Mouse (Mus musculus): Measurements from ENCODE around the gene Wwtr1.

DNA sequence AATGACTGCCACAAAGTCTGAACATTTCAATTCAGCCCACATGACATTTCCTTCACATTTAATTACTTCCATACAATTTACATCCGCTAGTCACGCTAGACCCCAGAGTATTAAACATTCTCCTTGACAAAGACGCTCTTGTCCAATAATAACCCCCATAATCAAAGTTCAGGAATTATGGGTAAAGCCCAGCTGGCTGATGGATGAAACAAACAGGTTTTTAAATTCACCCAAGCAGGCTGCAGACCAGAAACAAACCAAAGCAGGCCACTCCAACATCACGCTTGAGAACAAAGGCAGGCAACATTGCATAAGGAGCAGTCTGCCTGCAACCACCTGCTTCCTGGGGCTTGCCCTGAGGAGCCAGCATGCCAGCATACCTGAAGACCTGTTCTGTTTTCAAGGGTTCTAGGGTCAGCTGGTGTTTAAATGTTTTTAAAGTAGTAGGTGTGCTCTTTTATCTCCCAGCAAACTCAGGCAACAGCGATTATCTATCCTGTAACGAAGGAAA, 12.7 kb downstream of the Wwtr1 start:
- TF ChIP-seq GATA1 (IDR thresholded peaks at IDR 0.05; ENCODE audit: low read length) (no peak), TAL1 (IDR thresholded peaks at IDR 0.05; ENCODE audit: low read length) (no peak)

Data from erythroblast, embryonic 14.5 days (primary cell).